Mouse (Mus musculus) stomach, postnatal 0 days (tissue): ENCODE results near the gene Padi2. TPM values are rescaled to one million over a fixed set of nuclear protein-coding genes. Genes with fewer than 3 reads are reported as not detected.

Source experiments
- ATAC-seq: fragments of 200-750 bp; cut with Nextera tagmentation; 2 replicates; pipeline ENCODE4 v1.8.0; 2017; ENCODE audit not compliant: low FRiP score, low TSS enrichment
- DNase-seq: peaks from one replicate; pipeline ENCODE4 v3.0.0-alpha.2; 2016; ENCODE audit warnings: low spot score
- H3K27ac ChIP-seq: fragments of 300-500 bp; sonication (generic); replicated peaks from 2 replicates; pipeline ENCODE4 v1.5.1; 2014; ENCODE audit warnings: mild to moderate bottlenecking, control low read depth
- H3K27me3 ChIP-seq: fragments of 300-500 bp; sonication (generic); 2 replicates; pipeline ENCODE4 v1.6.1; 2014; ENCODE audit warnings: low read length; ENCODE audit not compliant: control insufficient read depth, insufficient read depth
- H3K36me3 ChIP-seq: fragments of 300-500 bp; sonication (generic); 2 replicates; pipeline ENCODE4 v1.6.1; 2014; ENCODE audit warnings: low read length, mixed read lengths; ENCODE audit not compliant: control insufficient read depth, insufficient read depth
- H3K4me1 ChIP-seq: fragments of 300-500 bp; sonication (generic); replicated peaks from 2 replicates; pipeline ENCODE4 v1.6.1; 2014; ENCODE audit warnings: antibody characterized with exemption; ENCODE audit not compliant: control insufficient read depth, insufficient read depth
- H3K4me2 ChIP-seq: fragments of 300-500 bp; sonication (generic); replicated peaks from 2 replicates; pipeline ENCODE4 v1.6.1; 2014; ENCODE audit warnings: low read depth, mild to moderate bottlenecking, control low read depth, moderate library complexity
- H3K4me3 ChIP-seq: fragments of 300-500 bp; sonication (generic); 2 replicates; pipeline ENCODE4 v1.5.1; 2014; ENCODE audit warnings: low read depth, low read length, control low read depth
- H3K9ac ChIP-seq: fragments of 300-500 bp; sonication (generic); 2 replicates; pipeline ENCODE4 v1.6.1; 2014; ENCODE audit warnings: mild to moderate bottlenecking, low read length, control low read depth, mixed read lengths
- H3K9me3 ChIP-seq: fragments of 300-500 bp; sonication (generic); 2 replicates; pipeline ENCODE4 v1.6.1; 2016; ENCODE audit warnings: low read length; ENCODE audit not compliant: control insufficient read depth
- CTCF ChIP-seq: IDR thresholded peaks from 2 replicates; pipeline ENCODE4 v1.5.1; 2016; ENCODE audit warnings: antibody characterized with exemption, low read depth, mild to moderate bottlenecking, moderate library complexity
- EP300 ChIP-seq: optimal IDR thresholded peaks from 2 replicates; pipeline ENCODE3; 2016; ENCODE audit warnings: antibody characterized with exemption
- WGBS: fragments of 180-500 bp; shearing (Covaris S2); extraction: QIAGEN DNeasy Blood & Tissue Kit; methylation state at CpG from one replicate; pipeline ENCODE4 v1.1.7; 2014; 5-methylcytosine and 5-hydroxymethylcytosine counted together
- polyA plus RNA-seq: library from polyadenylated mRNA; unstranded; fragments of >200 nt; fragmentation: Nextera tagmentation; extraction: Ambion mirVana; gene quantifications from 2 replicates; pipeline ENCODE4 v1.2.1, GENCODE M21; 2015

The Padi2 gene
- polyA plus RNA-seq, 1 experiment from 2014 or later: 0.69 TPM

DNA sequence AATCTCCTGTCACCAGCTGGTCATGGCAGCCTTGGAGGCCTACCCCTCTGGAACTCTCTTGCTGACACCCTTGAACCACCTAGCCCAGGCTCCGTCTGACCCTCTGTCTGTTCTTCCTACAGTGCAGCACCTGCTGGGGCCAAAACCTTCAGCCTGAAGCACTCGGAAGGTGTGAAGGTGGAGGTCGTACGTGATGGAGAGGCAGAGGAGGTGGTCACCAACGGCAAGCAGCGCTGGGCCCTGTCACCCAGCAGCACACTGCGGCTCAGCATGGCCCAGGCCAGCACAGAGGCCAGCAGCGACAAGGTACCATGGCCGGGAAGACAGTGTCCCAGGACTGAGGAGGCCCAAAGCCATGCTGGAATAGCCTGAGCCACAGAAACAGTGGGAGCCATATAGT is 11.3 kb downstream of the Padi2 start:
- H3K9me3 ChIP-seq: no peaks in the 10 kb centered on the region
- no peak overlapping the region for H3K4me2 ChIP-seq
- no peaks in the 10 kb centered on the region for H3K36me3 ChIP-seq
- H3K27ac ChIP-seq: no peak overlapping the region
- no peak for DNase-seq
- 85% methylated on average over 9 of the region's 9 CpGs for WGBS
- H3K9ac ChIP-seq: no peak overlapping the region
- no peaks in the 10 kb centered on the region for H3K4me1 ChIP-seq
- H3K27me3 ChIP-seq: no peaks in the 10 kb centered on the region
- TF ChIP-seq CTCF: no peak
- no peak for TF ChIP-seq EP300
- H3K4me3 ChIP-seq: no peak overlapping the region
- 0 out of 2 replicates have a peak, but pooled peaks have one; percentile 15 for ATAC-seq

GRCm38 (mm10) chr4:140919974-140920836 is 14.1 kb downstream of the Padi2 start:
- DNase-seq (no peak), ATAC-seq (no peak)
- WGBS: 46% methylated on average over 11 of the region's 11 CpGs

GRCm38 (mm10) chr4:140922508-140922907 is 16.4 kb downstream of the Padi2 start:
- H3K9me3 ChIP-seq: no peaks in the 10 kb centered on the region
- H3K36me3 ChIP-seq: no peaks in the 10 kb centered on the region
- H3K9ac ChIP-seq: no peak overlapping the region
- no peaks in the 10 kb centered on the region for H3K27me3 ChIP-seq
- no peak overlapping the region for H3K27ac ChIP-seq
- H3K4me2 ChIP-seq: no peak overlapping the region
- 78% methylated on average over 5 of the region's 5 CpGs for WGBS
- no peak overlapping the region for H3K4me3 ChIP-seq
- DNase-seq (no peak), ATAC-seq (no peak)
- H3K4me1 ChIP-seq: no peaks in the 10 kb centered on the region
- TF ChIP-seq EP300 (no peak), CTCF (no peak)

More at GRCm38 (mm10) chr4:140919974-140920836, 14.1 kb downstream of the Padi2 start:
- TF ChIP-seq EP300: no peak
- H3K9ac ChIP-seq: no peak overlapping the region
- no peak overlapping the region for H3K4me3 ChIP-seq
- H3K9me3 ChIP-seq: no peaks in the 10 kb centered on the region
- no peak overlapping the region for H3K4me2 ChIP-seq
- no peaks in the 10 kb centered on the region for H3K36me3 ChIP-seq
- no peaks in the 10 kb centered on the region for H3K4me1 ChIP-seq
- no peaks in the 10 kb centered on the region for H3K27me3 ChIP-seq
- H3K27ac ChIP-seq: no peak overlapping the region

DNA sequence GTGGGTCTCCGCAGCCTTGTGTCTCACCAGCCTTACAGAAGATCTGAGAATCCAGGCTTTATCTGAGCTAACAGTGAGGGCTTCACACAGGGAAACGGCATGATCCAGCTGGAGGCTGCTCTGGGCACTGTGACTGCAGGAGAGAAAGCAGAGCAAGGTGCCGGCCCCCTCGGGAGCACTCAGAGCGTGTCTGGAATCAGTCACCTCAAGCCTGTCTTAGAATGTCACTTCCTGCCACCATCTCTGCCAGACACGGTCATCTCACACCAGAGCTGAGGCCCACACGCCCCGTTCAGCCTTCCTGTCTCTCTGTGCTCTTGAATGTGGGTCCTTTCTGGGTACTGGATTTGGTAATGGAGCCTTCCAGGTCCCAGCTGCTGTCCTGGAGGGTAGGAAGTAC is 19.5 kb downstream of the Padi2 start:
- ATAC-seq (no peak), DNase-seq (no peak)
- no peaks in the 10 kb centered on the region for H3K4me1 ChIP-seq
- no peak overlapping the region for H3K4me3 ChIP-seq
- no peak overlapping the region for H3K4me2 ChIP-seq
- no peak for TF ChIP-seq CTCF
- TF ChIP-seq EP300: no peak
- no peak overlapping the region for H3K27ac ChIP-seq
- no peaks in the 10 kb centered on the region for H3K9me3 ChIP-seq
- no peak overlapping the region for H3K9ac ChIP-seq
- no peaks in the 10 kb centered on the region for H3K27me3 ChIP-seq
- no peaks in the 10 kb centered on the region for H3K36me3 ChIP-seq
- WGBS: 57% methylated on average over 8 of the region's 8 CpGs

GRCm38 (mm10) chr4:140928349-140928748 is 22.2 kb downstream of the Padi2 start:
- H3K9me3 ChIP-seq: no peaks in the 10 kb centered on the region
- H3K4me3 ChIP-seq: no peak overlapping the region
- H3K4me1 ChIP-seq: no peaks in the 10 kb centered on the region
- no peak overlapping the region for H3K9ac ChIP-seq
- H3K36me3 ChIP-seq: no peaks in the 10 kb centered on the region
- WGBS: 72% methylated on average over 9 of the region's 9 CpGs
- H3K27me3 ChIP-seq: no peaks in the 10 kb centered on the region
- ATAC-seq (no peak), DNase-seq (no peak)
- TF ChIP-seq EP300 (no peak), CTCF (no peak)
- no peak overlapping the region for H3K4me2 ChIP-seq
- H3K27ac ChIP-seq: no peak overlapping the region

DNA sequence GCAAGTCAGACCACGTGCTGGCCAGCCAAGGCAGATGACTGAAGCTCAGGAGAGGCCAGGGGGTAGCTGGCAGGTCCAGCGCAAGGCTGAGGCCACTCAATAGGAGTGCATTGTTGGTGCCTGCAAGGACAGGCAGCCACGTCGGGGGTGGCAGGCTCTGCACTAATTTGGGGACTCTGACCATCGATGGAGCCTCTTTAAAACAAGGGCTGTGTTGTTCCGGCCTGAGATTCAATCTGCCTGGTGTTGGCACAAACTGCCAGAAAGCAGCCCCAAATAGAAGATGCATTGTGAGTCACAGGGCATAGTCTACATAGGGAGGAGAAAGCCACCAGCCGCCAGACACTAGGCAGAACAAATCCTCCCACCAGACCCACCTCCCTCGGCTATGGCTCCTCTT is 23.6 kb downstream of the Padi2 start:
- 69% methylated on average over 8 of the region's 8 CpGs for WGBS
- Histone ChIP-seq H3K4me2 (no peak overlapping the region), H3K4me3 (no peak overlapping the region), H3K36me3 (no peaks in the 10 kb centered on the region), H3K27me3 (no peaks in the 10 kb centered on the region), H3K4me1 (no peaks in the 10 kb centered on the region), H3K9ac (no peak overlapping the region), H3K27ac (no peak overlapping the region), H3K9me3 (no peaks in the 10 kb centered on the region)
- DNase-seq (no peak), ATAC-seq (no peak)
- TF ChIP-seq EP300: no peak
- TF ChIP-seq CTCF: no peak
